Mouse (Mus musculus): ENCODE data around the gene Krtap19-4. TPM values are rescaled to one million over a fixed set of nuclear protein-coding genes. Genes with fewer than 3 reads are reported as not detected.

The Krtap19-4 gene
- not detected in 2 replicates for polyA plus RNA-seq (2015; fragmentation: Nextera tagmentation; extraction: Ambion mirVana)

DNA sequence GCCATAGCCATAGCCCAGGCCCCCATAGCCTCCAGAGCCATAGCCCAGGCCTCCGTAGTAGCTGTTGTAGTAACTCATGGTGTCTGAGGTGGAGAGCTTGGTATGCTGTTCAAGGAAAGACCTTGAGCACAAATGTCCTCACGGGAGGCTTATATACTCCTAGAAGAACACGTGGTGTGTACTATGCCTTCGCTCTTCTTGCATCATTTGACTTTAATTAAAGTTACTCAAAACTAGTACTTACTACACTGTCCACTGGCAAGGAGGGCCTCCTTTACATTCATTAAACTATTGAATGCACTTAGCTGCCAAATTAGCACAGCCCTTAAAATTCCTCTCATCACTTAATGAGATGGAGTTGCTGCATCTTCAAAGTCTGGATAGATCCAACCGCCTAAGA is at the start of gene Krtap19-4:
TSS of gene Krtap19-4 (minus strand) at position 101 of the 400 bp plus-strand sequence.
- H3K4me3 ChIP-seq (ENCODE audit: low read length): no peak within 1 kb of the TSS
- no peak within 1 kb of the TSS for H3K4me2 ChIP-seq (ENCODE audit: low read depth, low read length)
- H3K9ac ChIP-seq (ENCODE audit: low read length): no peak within 1 kb of the TSS
- no peaks in the 10 kb centered on the region for H3K9me3 ChIP-seq (ENCODE audit: control insufficient read depth, low read length)
- ATAC-seq (ENCODE audit: low read depth): no peak
- no peaks in the 10 kb centered on the region for H3K4me1 ChIP-seq (replicated peaks; ENCODE audit: control insufficient read depth, insufficient read depth, low read length)
- H3K27me3 ChIP-seq (ENCODE audit: control insufficient read depth, insufficient read depth, low read depth, low read length): no peaks in the 10 kb centered on the region
- 84% methylated on average over 5 of the region's 5 CpGs for WGBS
- no peak within 1 kb of the TSS for H3K27ac ChIP-seq (ENCODE audit: low read length)
- H3K36me3 ChIP-seq (ENCODE audit: control insufficient read depth, insufficient read depth, low read length): no peaks in the 10 kb centered on the region

DNA sequence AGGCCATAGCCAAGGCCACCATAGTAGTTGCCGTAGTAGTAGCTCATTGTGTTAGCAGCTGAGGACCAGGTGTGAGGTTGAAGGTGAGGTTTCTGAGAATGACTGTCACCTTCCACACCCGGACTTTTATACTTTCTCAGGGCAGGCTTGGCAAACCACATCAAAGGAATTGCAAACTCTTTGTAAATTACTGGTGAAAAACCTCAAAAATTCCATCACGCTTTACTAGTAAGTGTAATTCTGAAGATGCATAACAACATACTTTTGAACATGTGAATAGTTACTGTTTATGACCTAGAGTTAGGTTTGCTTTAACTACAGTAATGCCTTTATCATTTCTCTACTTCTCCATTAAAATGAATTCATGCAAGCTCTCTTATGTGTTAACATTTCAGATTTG is 47.3 kb upstream of the Krtap19-4 start, which contains the start of gene Krtap19-9b:
TSS of gene Krtap19-9b (minus strand) at position 101 of the 400 bp plus-strand sequence.
- Histone ChIP-seq H3K27me3 (ENCODE audit: control insufficient read depth, insufficient read depth, low read depth, low read length) (no peaks in the 10 kb centered on the region), H3K4me2 (ENCODE audit: low read depth, low read length) (no peak within 1 kb of the TSS), H3K4me1 (replicated peaks; ENCODE audit: control insufficient read depth, insufficient read depth, low read length) (no peaks in the 10 kb centered on the region), H3K9ac (ENCODE audit: low read length) (no peak within 1 kb of the TSS), H3K9me3 (ENCODE audit: control insufficient read depth, low read length) (no peaks in the 10 kb centered on the region), H3K4me3 (ENCODE audit: low read length) (no peak within 1 kb of the TSS), H3K27ac (ENCODE audit: low read length) (no peak within 1 kb of the TSS), H3K36me3 (ENCODE audit: control insufficient read depth, insufficient read depth, low read length) (no peaks in the 10 kb centered on the region)
- no peak for ATAC-seq (ENCODE audit: low read depth)
- 78% methylated on average over 3 of the region's 3 CpGs for WGBS

DNA sequence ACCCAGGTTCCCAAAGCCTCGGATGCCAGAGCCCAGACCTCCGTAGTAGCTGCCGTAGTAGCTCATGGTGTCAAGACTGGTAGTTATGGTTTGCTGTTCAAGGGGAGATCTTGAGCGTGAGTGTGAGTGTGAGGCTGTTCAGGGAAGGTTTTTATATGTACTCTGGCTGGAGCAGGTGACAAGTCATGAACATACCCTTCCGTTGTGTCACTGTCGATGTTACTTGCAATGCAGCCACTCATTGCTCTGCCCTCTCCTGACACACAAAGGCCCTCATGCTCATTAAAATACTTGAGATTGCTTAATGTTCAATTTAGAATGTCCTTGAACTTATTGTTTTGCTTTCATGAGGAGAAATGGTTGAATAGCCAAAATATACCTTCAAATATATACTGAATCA is 11.5 kb upstream of the Krtap19-4 start, which contains the start of gene Krtap19-5:
TSS of gene Krtap19-5 (minus strand) at position 101 of the 400 bp plus-strand sequence.
- Histone ChIP-seq H3K27ac (ENCODE audit: low read length) (no peak within 1 kb of the TSS), H3K27me3 (ENCODE audit: control insufficient read depth, insufficient read depth, low read depth, low read length) (no peaks in the 10 kb centered on the region), H3K4me2 (ENCODE audit: low read depth, low read length) (no peak within 1 kb of the TSS), H3K36me3 (ENCODE audit: control insufficient read depth, insufficient read depth, low read length) (no peaks in the 10 kb centered on the region), H3K4me3 (ENCODE audit: low read length) (no peak within 1 kb of the TSS), H3K9me3 (ENCODE audit: control insufficient read depth, low read length) (no peaks in the 10 kb centered on the region), H3K4me1 (replicated peaks; ENCODE audit: control insufficient read depth, insufficient read depth, low read length) (no peaks in the 10 kb centered on the region), H3K9ac (ENCODE audit: low read length) (no peak within 1 kb of the TSS)
- ATAC-seq (ENCODE audit: low read depth): no peak
- WGBS: 83% methylated on average over 6 of the region's 6 CpGs

DNA sequence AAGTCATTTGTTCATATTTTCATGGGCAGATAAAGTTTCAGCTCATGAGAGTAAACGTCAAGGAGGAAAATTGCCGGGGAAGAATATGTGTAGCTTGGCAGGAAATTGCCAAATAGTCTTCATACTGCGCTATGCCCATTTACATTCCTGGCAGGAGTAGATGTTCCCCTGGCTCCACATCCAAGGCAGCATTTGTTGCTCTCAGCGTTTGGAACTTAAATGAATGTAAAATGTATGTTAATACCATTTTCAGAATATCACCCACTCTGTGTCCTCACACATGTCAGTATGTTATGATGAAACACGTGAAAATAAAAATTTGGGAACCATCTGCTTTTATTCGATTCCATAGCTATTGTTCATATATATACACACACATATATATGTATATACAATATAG is 2.0 kb upstream of the Krtap19-4 start:
- H3K4me1 ChIP-seq (replicated peaks; ENCODE audit: control insufficient read depth, insufficient read depth, low read length): no peaks in the 10 kb centered on the region
- no peak overlapping the region for H3K4me3 ChIP-seq (ENCODE audit: low read length)
- no peak for ATAC-seq (ENCODE audit: low read depth)
- H3K9ac ChIP-seq (ENCODE audit: low read length): no peak overlapping the region
- no peaks in the 10 kb centered on the region for H3K27me3 ChIP-seq (ENCODE audit: control insufficient read depth, insufficient read depth, low read depth, low read length)
- no peaks in the 10 kb centered on the region for H3K36me3 ChIP-seq (ENCODE audit: control insufficient read depth, insufficient read depth, low read length)
- H3K9me3 ChIP-seq (ENCODE audit: control insufficient read depth, low read length): no peaks in the 10 kb centered on the region
- H3K27ac ChIP-seq (ENCODE audit: low read length): no peak overlapping the region
- 71% methylated on average over 6 of the region's 6 CpGs for WGBS
- H3K4me2 ChIP-seq (ENCODE audit: low read depth, low read length): no peak overlapping the region

DNA sequence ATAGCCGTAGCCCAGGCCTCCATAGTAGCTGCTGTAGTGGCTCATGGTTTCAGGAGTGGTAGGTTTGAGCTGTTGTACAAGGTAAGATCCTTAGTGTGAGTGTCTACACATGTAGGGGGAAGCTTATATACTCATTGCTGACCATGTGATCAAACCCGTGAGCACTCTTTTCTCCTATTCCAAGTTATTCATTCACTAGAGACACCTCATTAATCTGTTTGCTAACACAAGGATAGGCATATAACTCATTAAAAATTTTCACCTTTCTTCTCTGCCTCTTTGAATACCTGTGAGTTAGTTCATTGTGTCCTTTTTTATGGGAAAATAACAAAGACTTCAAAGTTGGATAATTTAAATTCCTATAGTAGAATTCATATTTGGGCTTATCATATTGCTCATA is 7.0 kb downstream of the Krtap19-4 start, which contains the start of gene Krtap19-3:
TSS of gene Krtap19-3 (minus strand) at position 101 of the 400 bp plus-strand sequence.
- 72% methylated on average over 2 of the region's 2 CpGs for WGBS
- H3K27me3 ChIP-seq (ENCODE audit: control insufficient read depth, insufficient read depth, low read depth, low read length): no peaks in the 10 kb centered on the region
- H3K9ac ChIP-seq (ENCODE audit: low read length): no peak within 1 kb of the TSS
- no peak within 1 kb of the TSS for H3K27ac ChIP-seq (ENCODE audit: low read length)
- no peak within 1 kb of the TSS for H3K4me3 ChIP-seq (ENCODE audit: low read length)
- no peaks in the 10 kb centered on the region for H3K4me1 ChIP-seq (replicated peaks; ENCODE audit: control insufficient read depth, insufficient read depth, low read length)
- no peaks in the 10 kb centered on the region for H3K36me3 ChIP-seq (ENCODE audit: control insufficient read depth, insufficient read depth, low read length)
- H3K4me2 ChIP-seq (ENCODE audit: low read depth, low read length): no peak within 1 kb of the TSS
- H3K9me3 ChIP-seq (ENCODE audit: control insufficient read depth, low read length): no peaks in the 10 kb centered on the region
- ATAC-seq (ENCODE audit: low read depth): no peak

DNA sequence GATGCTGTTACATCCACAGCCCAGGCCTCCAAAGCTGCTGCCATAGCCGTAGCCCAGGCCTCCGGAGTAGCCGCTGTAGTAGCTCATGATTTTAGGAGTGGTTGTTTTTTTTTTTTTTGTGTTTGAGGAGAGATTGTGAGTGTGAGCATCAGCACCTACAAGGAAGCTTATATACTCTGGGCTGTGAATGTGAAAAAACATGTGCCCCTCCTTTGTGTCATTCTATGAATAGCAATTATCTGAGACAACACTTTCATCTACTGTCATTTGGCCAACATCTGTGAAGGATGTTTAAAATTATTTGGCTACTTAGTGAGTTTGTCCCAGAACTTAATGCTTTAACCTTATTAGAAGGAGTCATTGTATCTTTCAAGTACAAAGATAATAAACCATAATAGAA is 10.7 kb downstream of the Krtap19-4 start, which contains the start of gene Krtap19-2:
TSS of gene Krtap19-2 (minus strand) at position 101 of the 400 bp plus-strand sequence.
- Histone ChIP-seq H3K9me3 (ENCODE audit: control insufficient read depth, low read length) (no peaks in the 10 kb centered on the region), H3K9ac (ENCODE audit: low read length) (no peak within 1 kb of the TSS), H3K27me3 (ENCODE audit: control insufficient read depth, insufficient read depth, low read depth, low read length) (no peaks in the 10 kb centered on the region), H3K4me2 (ENCODE audit: low read depth, low read length) (no peak within 1 kb of the TSS), H3K4me3 (ENCODE audit: low read length) (no peak within 1 kb of the TSS), H3K27ac (ENCODE audit: low read length) (no peak within 1 kb of the TSS), H3K36me3 (ENCODE audit: control insufficient read depth, insufficient read depth, low read length) (no peaks in the 10 kb centered on the region), H3K4me1 (replicated peaks; ENCODE audit: control insufficient read depth, insufficient read depth, low read length) (no peaks in the 10 kb centered on the region)
- 90% methylated on average over 3 of the region's 3 CpGs for WGBS
- no peak for ATAC-seq (ENCODE audit: low read depth)

DNA sequence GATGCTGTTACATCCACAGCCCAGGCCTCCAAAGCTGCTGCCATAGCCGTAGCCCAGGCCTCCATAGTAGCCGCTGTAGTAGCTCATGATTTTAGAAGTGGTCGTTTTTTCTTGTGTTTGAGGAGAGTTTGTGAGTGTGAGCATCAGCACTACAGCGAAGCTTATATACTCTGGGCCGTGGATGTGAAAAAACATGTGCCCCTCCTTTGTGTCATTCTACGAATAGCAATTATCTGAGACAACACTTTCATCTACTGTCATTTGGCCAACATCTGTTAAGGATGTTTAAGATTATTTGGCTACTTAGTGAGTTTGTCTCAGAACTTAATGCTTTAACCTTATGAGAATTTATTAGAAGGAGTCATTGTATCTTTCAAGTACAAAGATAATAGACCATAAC is 15.6 kb downstream of the Krtap19-4 start, which contains the start of gene Krtap19-1:
TSS of gene Krtap19-1 (minus strand) at position 101 of the 400 bp plus-strand sequence.
- Histone ChIP-seq H3K27me3 (ENCODE audit: control insufficient read depth, insufficient read depth, low read depth, low read length) (no peaks in the 10 kb centered on the region), H3K4me2 (ENCODE audit: low read depth, low read length) (no peak within 1 kb of the TSS), H3K4me3 (ENCODE audit: low read length) (no peak within 1 kb of the TSS), H3K36me3 (ENCODE audit: control insufficient read depth, insufficient read depth, low read length) (no peaks in the 10 kb centered on the region), H3K27ac (ENCODE audit: low read length) (no peak within 1 kb of the TSS), H3K9me3 (ENCODE audit: control insufficient read depth, low read length) (no peaks in the 10 kb centered on the region), H3K4me1 (replicated peaks; ENCODE audit: control insufficient read depth, insufficient read depth, low read length) (no peaks in the 10 kb centered on the region), H3K9ac (ENCODE audit: low read length) (no peak within 1 kb of the TSS)
- WGBS: 70% methylated on average over 6 of the region's 6 CpGs
- ATAC-seq (ENCODE audit: low read depth): no peak

DNA sequence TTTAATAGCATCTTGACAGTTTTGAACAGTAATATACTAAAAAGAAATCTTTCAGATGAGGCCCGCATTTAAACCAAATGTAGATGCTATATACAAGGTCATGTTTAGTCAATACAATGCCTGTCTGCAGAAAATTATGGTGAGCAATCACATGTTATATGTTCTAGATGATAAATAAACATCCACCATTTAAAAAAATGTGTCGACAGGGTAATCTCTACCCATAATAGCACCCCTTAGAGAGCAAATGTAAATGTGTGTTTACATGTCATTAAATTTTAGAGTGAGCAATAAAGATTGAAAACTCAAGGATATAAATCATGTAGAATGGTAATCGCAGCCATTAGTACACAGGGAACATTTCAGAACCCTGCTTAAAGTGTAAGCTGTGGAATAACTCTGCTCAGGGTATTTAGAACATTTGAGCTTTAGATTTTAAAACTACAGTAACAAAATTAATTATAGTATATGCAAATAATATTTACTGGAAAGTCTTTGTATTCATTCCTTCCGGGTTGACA is 19.9 kb downstream of the Krtap19-4 start:
- no peak overlapping the region for H3K4me2 ChIP-seq (ENCODE audit: low read depth, low read length)
- WGBS: 82% methylated on average over 4 of the region's 4 CpGs
- no peak for ATAC-seq (ENCODE audit: low read depth)
- H3K4me1 ChIP-seq (replicated peaks; ENCODE audit: control insufficient read depth, insufficient read depth, low read length): no peaks in the 10 kb centered on the region
- no peak overlapping the region for H3K9ac ChIP-seq (ENCODE audit: low read length)
- H3K9me3 ChIP-seq (ENCODE audit: control insufficient read depth, low read length): no peaks in the 10 kb centered on the region
- H3K27ac ChIP-seq (ENCODE audit: low read length): no peak overlapping the region
- no peaks in the 10 kb centered on the region for H3K27me3 ChIP-seq (ENCODE audit: control insufficient read depth, insufficient read depth, low read depth, low read length)
- no peak overlapping the region for H3K4me3 ChIP-seq (ENCODE audit: low read length)
- no peaks in the 10 kb centered on the region for H3K36me3 ChIP-seq (ENCODE audit: control insufficient read depth, insufficient read depth, low read length)

DNA sequence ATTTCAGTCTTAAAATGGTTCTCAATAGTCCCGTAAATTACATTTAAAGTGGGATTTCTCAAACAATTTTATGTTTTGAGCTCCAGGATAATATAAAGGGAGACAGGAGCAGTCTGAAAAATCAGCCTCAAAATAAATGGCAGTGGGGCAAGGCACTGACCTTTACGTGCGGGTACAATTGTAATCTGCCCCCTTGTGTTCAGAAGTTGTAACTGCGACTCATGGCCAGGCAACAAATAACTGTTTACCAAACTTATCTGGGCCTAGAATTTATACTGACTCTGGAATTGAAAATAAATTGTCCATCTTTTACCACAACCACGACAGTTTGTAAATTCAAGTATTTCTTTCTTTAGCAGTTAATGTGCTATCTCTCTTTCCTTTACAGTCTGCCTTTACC is 33.4 kb downstream of the Krtap19-4 start:
- no peaks in the 10 kb centered on the region for H3K36me3 ChIP-seq (ENCODE audit: control insufficient read depth, insufficient read depth, low read length)
- no peaks in the 10 kb centered on the region for H3K27me3 ChIP-seq (ENCODE audit: control insufficient read depth, insufficient read depth, low read depth, low read length)
- no peaks in the 10 kb centered on the region for H3K4me1 ChIP-seq (replicated peaks; ENCODE audit: control insufficient read depth, insufficient read depth, low read length)
- no peak overlapping the region for H3K9ac ChIP-seq (ENCODE audit: low read length)
- 16% methylated on average over 5 of the region's 5 CpGs for WGBS
- H3K9me3 ChIP-seq (ENCODE audit: control insufficient read depth, low read length): no peaks in the 10 kb centered on the region
- ATAC-seq (ENCODE audit: low read depth): no peak
- no peak overlapping the region for H3K4me3 ChIP-seq (ENCODE audit: low read length)
- H3K4me2 ChIP-seq (ENCODE audit: low read depth, low read length): no peak overlapping the region
- H3K27ac ChIP-seq (ENCODE audit: low read length): no peak overlapping the region

Measured in lung, embryonic 16.5 days (tissue).